Mouse (Mus musculus): Measurements from ENCODE around the gene Prkag2.

- TF ChIP-seq CTCF (IDR thresholded peaks at IDR 0.05; ENCODE audit: low read depth), result no peak
- no peak for TF ChIP-seq EP300 (IDR thresholded peaks at IDR 0.05; ENCODE audit: low read depth)
Observed at GRCm38 (mm10) chr5:25055288-25055687, 45.2 kb downstream of the Prkag2 start.
